Mouse (Mus musculus) brain, adult 2 months (tissue): ENCODE data around the gene Padi4.

Experiments used
- DNase-seq: peaks from one replicate; pipeline ENCODE4 v3.0.0; 2011; ENCODE audit warnings: low read depth, low spot score

Padi4 gene

DNA sequence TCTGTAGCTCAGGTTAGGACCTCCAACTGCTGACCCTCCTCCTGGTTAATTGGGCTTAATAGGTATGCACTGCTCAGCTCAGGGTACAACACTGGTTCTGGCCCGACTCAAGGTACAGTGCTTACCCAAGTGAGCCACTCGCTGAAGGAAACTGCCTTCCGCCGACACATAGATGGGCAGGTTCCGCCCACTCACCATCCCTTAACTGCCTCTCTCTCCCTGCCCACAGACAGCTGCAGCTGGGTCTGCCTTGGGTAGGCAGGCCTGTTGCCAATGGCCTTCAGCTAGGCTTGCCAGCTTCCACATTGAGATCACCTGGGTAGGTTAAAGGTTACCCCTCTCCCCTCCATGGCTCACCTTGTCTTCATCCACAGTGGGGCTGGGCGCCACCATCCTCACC, 32.6 kb downstream of the Padi4 start:
- DNase-seq = peak; percentile 47

GRCm38 (mm10) chr4:140740655-140741054, 33.4 kb downstream of the Padi4 start:
- DNase-seq = no peak

DNA sequence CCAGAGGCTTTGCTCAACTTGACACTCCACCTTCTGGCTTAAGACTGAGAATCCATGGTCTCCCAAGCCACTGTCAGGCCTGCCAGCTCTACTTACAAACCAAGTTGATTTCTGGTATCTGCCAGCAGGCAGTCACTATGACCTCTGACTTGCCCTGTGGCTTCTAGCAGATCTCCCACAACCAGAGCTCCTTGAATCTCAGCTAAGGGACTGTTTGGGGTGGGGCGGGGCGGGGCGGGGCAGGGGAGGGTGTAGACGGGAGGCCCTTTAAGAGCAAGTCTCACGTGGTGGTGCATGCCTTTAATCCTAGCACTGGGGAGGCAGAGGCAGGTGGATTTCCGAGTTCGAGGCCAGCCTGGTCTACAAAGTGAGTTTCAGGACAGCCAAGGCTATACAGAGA, 41.2 kb downstream of the Padi4 start:
- no peak for DNase-seq

- DNase-seq = no peak
Observed at GRCm38 (mm10) chr4:140731654-140732053, 42.4 kb downstream of the Padi4 start.

DNA sequence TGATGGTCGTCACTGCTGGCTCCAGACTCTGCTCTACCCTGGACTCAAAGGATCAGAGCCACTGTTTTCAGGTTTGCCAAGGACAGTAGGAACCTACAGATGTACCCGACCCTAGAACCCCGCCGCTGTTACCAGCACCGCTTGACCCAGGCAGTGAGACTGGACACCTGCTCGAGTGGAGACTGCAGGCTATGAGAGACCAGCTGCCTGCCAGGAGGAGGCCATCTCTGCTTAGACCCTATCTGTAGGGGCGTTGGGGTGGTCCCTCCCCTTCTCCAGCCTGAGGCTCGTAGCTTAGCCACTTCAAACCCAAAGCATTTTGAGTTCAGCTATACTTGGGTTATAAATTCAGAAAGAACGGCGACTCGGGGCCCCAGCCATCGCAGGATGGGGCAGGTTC, 47.1 kb downstream of the Padi4 start:
- DNase-seq = no peak

DNA sequence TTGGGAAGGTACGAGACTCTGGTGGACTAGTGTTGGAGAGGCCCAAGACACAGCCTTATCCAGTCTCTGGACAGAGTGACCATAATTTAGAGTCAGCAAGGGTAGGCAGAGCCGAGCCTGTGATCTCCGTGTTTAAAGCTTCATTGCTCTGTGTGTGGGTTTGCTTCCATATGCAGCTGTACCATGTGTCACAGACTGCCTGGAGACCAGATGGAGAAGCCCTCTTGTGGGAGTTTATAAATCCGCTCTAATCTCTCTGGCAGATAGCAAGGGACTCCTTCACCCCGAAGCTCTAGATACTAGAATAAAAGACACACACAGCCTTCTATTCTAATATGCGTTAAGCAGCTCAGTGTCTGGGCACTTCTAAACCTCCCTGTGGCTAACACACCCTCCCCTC, 49.3 kb downstream of the Padi4 start:
- peak; percentile 76 for DNase-seq

- DNase-seq = peak; percentile 59
Observed at GRCm38 (mm10) chr4:140723801-140724200, 50.2 kb downstream of the Padi4 start.

- DNase-seq = no peak
Observed at GRCm38 (mm10) chr4:140723192-140723591, 50.8 kb downstream of the Padi4 start.

DNA sequence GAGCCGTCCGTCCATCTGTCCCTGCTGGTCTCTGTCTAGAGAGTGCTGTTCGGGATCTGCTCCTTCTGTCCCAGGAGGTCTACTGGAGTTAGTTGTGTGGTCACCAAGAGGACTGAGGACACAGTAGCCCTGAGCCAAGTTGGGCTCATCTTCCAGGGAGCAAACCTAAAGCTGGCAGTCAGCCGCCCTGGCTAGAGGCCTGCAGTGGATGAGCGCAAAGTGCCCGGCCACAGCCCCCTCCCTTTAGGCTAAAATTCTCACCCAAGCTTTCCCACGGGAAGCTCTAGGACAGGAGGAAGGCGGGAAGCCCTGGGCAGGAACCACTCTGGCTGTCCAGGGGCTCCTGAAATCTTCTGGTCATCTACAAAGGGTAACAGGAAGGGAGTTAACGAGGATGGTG, 51.3 kb downstream of the Padi4 start:
- no peak for DNase-seq

- no peak for DNase-seq
Observed at GRCm38 (mm10) chr4:140721968-140722490, 52.0 kb downstream of the Padi4 start.

DNA sequence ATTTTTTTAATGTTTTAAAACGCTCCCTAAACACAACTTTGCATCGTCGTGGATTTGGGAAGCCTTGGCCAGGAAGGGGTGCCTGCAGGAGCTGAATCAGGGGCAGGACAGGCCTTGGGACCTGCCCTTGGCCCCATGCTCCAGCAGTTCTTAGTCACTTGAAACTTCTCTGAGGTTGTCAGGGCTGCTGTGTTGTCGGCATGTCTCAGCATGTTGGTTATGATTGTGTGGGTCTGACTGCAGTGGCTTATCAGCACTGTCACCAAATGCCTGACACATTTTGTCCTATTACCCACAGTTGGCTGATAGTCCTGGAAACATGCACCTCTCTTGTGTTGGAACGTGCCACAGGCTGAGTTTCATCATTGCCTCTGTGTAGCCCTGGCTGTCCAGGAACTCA, 53.9 kb downstream of the Padi4 start:
- no peak for DNase-seq

GRCm38 (mm10) chr4:140718436-140718835, 55.6 kb downstream of the Padi4 start:
- DNase-seq = no peak

- no peak for DNase-seq
Observed at GRCm38 (mm10) chr4:140716994-140717393, 57.0 kb downstream of the Padi4 start.

DNA sequence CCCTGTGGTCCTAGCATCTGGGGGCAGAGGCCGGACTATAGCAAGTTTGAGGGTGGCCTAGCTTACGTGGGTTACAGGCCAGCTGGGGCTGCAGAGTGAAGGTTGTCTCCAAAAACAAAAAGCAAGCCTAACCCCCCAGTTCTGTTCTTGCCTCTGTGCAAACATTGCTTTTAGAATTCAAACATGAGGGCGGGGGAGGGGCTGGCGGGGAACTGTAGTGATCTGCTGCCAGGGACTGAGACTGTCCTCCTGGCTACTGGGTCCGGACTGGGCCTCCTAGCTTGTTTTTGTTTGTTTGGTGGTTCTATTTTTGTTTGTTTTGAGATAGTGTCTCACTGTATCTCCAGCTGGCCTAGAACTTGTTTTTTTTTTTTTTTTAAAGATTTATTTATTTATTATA, 59.5 kb downstream of the Padi4 start:
- no peak for DNase-seq

DNA sequence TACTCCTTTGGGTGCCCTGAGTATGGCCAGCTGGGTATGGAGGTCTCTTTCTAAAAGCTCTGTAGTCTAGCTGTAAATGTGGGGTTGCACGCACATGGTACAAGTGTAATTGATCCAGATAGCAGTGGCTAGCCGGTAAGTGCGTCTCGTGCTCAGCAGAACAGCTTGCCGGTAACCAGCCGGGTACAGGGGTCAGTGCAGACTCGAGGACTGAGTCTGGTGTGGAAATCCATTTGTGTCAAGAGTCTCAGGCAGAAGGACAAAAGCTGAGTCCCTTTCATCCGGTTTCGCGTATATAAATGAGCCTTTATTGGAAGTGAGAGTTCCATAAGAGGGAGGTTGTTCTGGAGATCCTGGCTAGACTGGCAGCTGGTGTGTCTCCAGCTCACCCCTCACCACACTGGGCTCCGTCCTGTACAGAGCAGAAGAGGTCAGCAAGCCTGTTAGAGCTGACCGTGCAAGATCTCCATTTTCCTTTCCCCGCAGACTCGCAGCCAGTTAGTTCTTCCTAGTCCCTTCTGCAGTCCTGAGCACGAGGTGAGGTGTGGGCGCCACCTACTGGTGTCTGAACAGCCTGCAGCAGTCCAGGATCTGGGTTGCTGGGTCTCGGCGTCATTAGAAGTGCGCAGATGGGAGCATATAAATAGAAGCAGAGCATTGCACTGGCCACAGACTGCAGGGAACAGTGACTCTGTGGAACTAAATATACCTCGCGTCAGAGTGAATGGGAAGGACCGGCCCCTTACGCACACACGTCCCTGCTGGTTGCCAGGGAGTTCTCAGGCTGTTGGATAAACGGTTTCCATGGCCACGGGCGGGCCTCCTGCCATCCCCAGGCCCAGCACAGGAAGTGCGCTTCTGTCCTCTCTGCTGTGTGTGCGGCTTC, 60.3 kb downstream of the Padi4 start:
- peak; percentile 99 for DNase-seq

GRCm38 (mm10) chr4:140711360-140711759, 62.7 kb downstream of the Padi4 start:
- no peak for DNase-seq

DNA sequence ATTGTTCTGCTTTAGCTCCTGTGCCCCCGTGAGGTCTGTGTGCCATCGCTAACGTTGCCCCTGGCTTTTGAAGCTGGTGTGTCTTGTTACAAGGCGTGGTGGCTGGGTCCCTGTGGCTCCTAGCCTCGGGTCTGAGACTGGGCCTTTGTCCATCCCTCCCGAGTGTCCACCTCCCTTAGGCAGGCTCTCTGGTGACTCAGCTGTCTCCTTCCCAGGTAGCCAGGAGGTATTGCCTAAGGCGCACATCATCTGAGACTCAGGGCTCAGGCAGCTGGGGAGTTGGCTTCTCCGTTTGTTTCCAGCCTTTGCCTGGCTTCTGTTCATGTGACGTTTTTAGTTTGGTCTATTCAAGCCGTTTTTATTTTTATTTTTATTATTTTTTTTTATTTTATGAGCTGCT, 63.3 kb downstream of the Padi4 start:
- peak; percentile 42 for DNase-seq

- DNase-seq = no peak
Observed at GRCm38 (mm10) chr4:140709617-140710016, 64.4 kb downstream of the Padi4 start.

- no peak for DNase-seq
Observed at GRCm38 (mm10) chr4:140709111-140709510, 64.9 kb downstream of the Padi4 start.

GRCm38 (mm10) chr4:140708297-140708927, 65.6 kb downstream of the Padi4 start:
- no peak for DNase-seq

DNA sequence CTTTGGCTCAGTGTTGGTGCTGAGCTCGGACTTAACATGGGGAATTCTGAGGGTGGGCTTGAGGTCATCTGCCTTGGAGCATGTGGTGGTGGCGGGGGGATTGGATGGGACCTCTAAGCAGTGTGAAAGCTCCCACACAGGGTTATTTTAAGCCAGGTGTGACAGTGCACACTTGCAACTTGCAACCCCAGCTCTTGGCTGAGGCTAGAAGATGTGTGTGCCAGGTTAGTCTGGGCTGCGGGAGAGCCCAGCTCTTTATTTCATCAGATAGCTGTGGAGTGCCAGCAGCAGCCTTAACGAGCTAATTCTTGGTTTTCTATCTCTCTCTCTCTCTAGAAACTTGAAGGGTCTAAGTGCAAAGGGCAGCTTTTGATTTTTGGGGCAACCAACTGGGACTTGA, 66.4 kb downstream of the Padi4 start:
- no peak for DNase-seq

GRCm38 (mm10) chr4:140704166-140704565, 69.9 kb downstream of the Padi4 start:
- no peak for DNase-seq

GRCm38 (mm10) chr4:140703636-140704035, 70.4 kb downstream of the Padi4 start:
- DNase-seq = no peak
